9 mouse cellular contexts compared by ENCODE assay signal in the genomic region with DNA sequence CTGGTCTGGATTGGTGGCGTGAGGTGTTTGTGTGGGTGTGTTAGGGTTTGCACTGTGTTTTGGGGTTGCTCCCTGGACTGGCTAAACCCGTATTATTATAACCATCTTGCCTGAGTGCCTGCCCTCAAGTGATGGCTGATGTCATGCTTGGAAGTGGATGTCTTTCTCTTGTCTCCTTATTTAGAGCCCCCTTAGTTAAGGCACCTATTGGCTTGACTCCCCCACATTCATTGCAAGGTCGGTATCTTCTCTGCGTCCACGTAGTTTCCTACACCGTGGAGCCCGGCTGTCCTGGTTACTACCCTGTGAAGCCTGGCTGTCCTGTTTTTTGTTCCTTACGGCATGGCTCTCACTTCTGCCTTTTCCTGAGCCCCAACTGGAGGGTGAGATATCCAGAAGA. TPM values are rescaled to one million over a fixed set of nuclear protein-coding genes. Genes with fewer than 3 reads are reported as not detected.
DNase-seq lines count a peak whose midpoint lies in the region; ATAC-seq and TF ChIP-seq lines count a peak whose summit lies in the region.
"Had no signal": no experiment of that assay in that cellular context is flagged by ENCODE, and none has a peak within 500 bp of the region (broad histone marks: within the 10 kb centered on the region; RNA-seq: fewer than 3 reads in every experiment).

No protein-coding gene starts in this region.

- H3K27me3 ChIP-seq in kidney, adult 2 months (replicated peaks; ENCODE audit: control insufficient read depth, insufficient read depth, low read length): no peaks in the 10 kb centered on the region
- H3K27me3 ChIP-seq in hindbrain, embryonic 11.5 days (ENCODE audit: control insufficient read depth, insufficient read depth, low read length): no peaks in the 10 kb centered on the region
- no peaks in the 10 kb centered on the region for H3K27me3 ChIP-seq in midbrain, embryonic 11.5 days (ENCODE audit: control insufficient read depth, insufficient read depth, low read length)

- no peak for DNase-seq in kidney, adult 2 months
- DNase-seq in kidney, adult 9 months: no peak
- no peak for DNase-seq in hindbrain, embryonic 11.5 days (ENCODE audit: low spot score)
- no peak for DNase-seq in midbrain, embryonic 11.5 days (ENCODE audit: low spot score, missing footprints)
- no peak for DNase-seq in right cerebral cortex, postnatal 14 days
- DNase-seq in embryo, embryonic 11 days: no peak
- DNase-seq in layer of hippocampus, postnatal 25 days (ENCODE audit: extremely low spot score in 1 of 2, low spot score in 1 of 2): no peak
- DNase-seq: gastrocnemius, postnatal 14 days had no signal

- H3K4me3 ChIP-seq in kidney, adult 2 months (ENCODE audit: insufficient read depth, low read depth, low read length): peak overlapping the region; percentile 99
- H3K4me3 ChIP-seq in bone marrow macrophage, adult 2 months (ENCODE audit: insufficient read depth, low read length): peak overlapping the region; percentile 88
- H3K4me3 ChIP-seq in hindbrain, embryonic 11.5 days (ENCODE audit: low read depth, low read length): peak overlapping the region; percentile 99
- H3K4me3 ChIP-seq in midbrain, embryonic 11.5 days (ENCODE audit: low read depth, low read length): peak overlapping the region; percentile 62

- no peak for TF ChIP-seq CTCF in kidney, adult 2 months (conservative IDR thresholded peaks at IDR 0.05; ENCODE audit: insufficient read depth, insufficient read length, low read depth, low read length)
- TF ChIP-seq CTCF in bone marrow macrophage, adult 2 months (IDR thresholded peaks at IDR 0.05; ENCODE audit: low read depth, low read length): no peak

- H3K4me1 ChIP-seq in kidney, adult 2 months (ENCODE audit: control insufficient read depth, insufficient read depth, low read length): peaks cover 23% of the 10 kb centered on the region
- H3K4me1 ChIP-seq in bone marrow macrophage, adult 2 months (ENCODE audit: control insufficient read depth, insufficient read depth, low read length): peaks cover 22% of the 10 kb centered on the region
- H3K4me1 ChIP-seq in hindbrain, embryonic 11.5 days (replicated peaks; ENCODE audit: control insufficient read depth, insufficient read depth, low read length): peaks cover 19% of the 10 kb centered on the region
- peaks cover 29% of the 10 kb centered on the region for H3K4me1 ChIP-seq in midbrain, embryonic 11.5 days (ENCODE audit: control insufficient read depth, insufficient read depth, low read length)

- TF ChIP-seq POLR2A in kidney, adult 2 months (IDR thresholded peaks at IDR 0.05; ENCODE audit: low read depth, low read length): no peak
- no peak for TF ChIP-seq POLR2A in bone marrow macrophage, adult 2 months (IDR thresholded peaks at IDR 0.05; ENCODE audit: borderline replicate concordance, low read depth, low read length)

- H3K4me2 ChIP-seq in hindbrain, embryonic 11.5 days (replicated peaks; ENCODE audit: low read depth, low read length): peak overlapping the region; percentile 81
- H3K4me2 ChIP-seq in midbrain, embryonic 11.5 days: peak overlapping the region; percentile 97

- ATAC-seq in hindbrain, embryonic 11.5 days (ENCODE audit: low FRiP score): no peak
- no peak for ATAC-seq in midbrain, embryonic 11.5 days (ENCODE audit: low FRiP score)

- H3K36me3 ChIP-seq in kidney, adult 2 months (ENCODE audit: control insufficient read depth, insufficient read depth, low read length): peaks cover 13% of the 10 kb centered on the region
- peaks cover 22% of the 10 kb centered on the region for H3K36me3 ChIP-seq in hindbrain, embryonic 11.5 days (ENCODE audit: control insufficient read depth, insufficient read depth, low read length)
- peaks cover 28% of the 10 kb centered on the region for H3K36me3 ChIP-seq in midbrain, embryonic 11.5 days (ENCODE audit: control insufficient read depth, insufficient read depth, low read length)

- 23% methylated on average over 8 of the region's 8 CpGs for WGBS in kidney, adult 2 months
- 65% methylated on average over 8 of the region's 8 CpGs for WGBS in hindbrain, embryonic 11.5 days
- WGBS in midbrain, embryonic 11.5 days: 61% methylated on average over 8 of the region's 8 CpGs

- H3K27ac ChIP-seq in kidney, adult 2 months (ENCODE audit: insufficient read depth, low read depth, low read length): no peak overlapping the region
- peak overlapping the region; percentile 24 for H3K27ac ChIP-seq in bone marrow macrophage, adult 2 months (ENCODE audit: insufficient read depth, low read depth, low read length)
- H3K27ac ChIP-seq in hindbrain, embryonic 11.5 days (ENCODE audit: low read depth, low read length): peak overlapping the region; percentile 49; the same call in 1 of the 2 replicates
- no peak overlapping the region for H3K27ac ChIP-seq in midbrain, embryonic 11.5 days (ENCODE audit: low read depth, low read length)

- no peaks in the 10 kb centered on the region for H3K9me3 ChIP-seq in hindbrain, embryonic 11.5 days (ENCODE audit: control insufficient read depth, low read length)
- H3K9me3 ChIP-seq in midbrain, embryonic 11.5 days (ENCODE audit: control insufficient read depth, low read length): no peaks in the 10 kb centered on the region

- peak overlapping the region; percentile 95 for H3K9ac ChIP-seq in hindbrain, embryonic 11.5 days (ENCODE audit: low read depth, low read length)
- H3K9ac ChIP-seq in midbrain, embryonic 11.5 days (ENCODE audit: low read length): peak overlapping the region; percentile 94

RNA-seq across cellular contexts. Expression of gene Chd4, which starts 2.2 kb away (rescaled TPM):
- polyA plus RNA-seq in kidney, adult 2 months (2012; rRNA removed): 43.6 and 57.7 TPM in 2 replicates
- 122 and 144 TPM in 2 replicates for polyA plus RNA-seq in bone marrow macrophage, adult 2 months (2012; ENCODE audit: insufficient read depth, insufficient read length, missing spikeins)
- 105 and 130 TPM in 2 replicates for polyA plus RNA-seq in hindbrain, embryonic 11.5 days (2014; fragmentation: Nextera tagmentation; extraction: Ambion mirVana)
- polyA plus RNA-seq in midbrain, embryonic 11.5 days (2014; fragmentation: Nextera tagmentation; extraction: Ambion mirVana): 96.9 and 99.3 TPM in 2 replicates
- total RNA-seq in layer of hippocampus, postnatal 25 days (2021): 100 to 1,000 TPM; 153 to 194 TPM

RNA-seq across cellular contexts. Expression of gene Lpar5, which starts 30.2 kb away (rescaled TPM):
- polyA plus RNA-seq in kidney, adult 2 months (2012; rRNA removed): 2.9 and 3.5 TPM in 2 replicates
- 33.2 and 43.3 TPM in 2 replicates for polyA plus RNA-seq in bone marrow macrophage, adult 2 months (2012; ENCODE audit: insufficient read depth, insufficient read length, missing spikeins)
- 0.21 TPM in 1 of 2 replicates, not detected in the other for polyA plus RNA-seq in hindbrain, embryonic 11.5 days (2014; fragmentation: Nextera tagmentation; extraction: Ambion mirVana)
- polyA plus RNA-seq in midbrain, embryonic 11.5 days (2014; fragmentation: Nextera tagmentation; extraction: Ambion mirVana): 0.11 TPM in 1 of 2 replicates, not detected in the other
- under 1 TPM; 0.35 to 0.96 TPM for total RNA-seq in layer of hippocampus, postnatal 25 days (2021)

RNA-seq across cellular contexts. Expression of gene Nop2, which starts 33.8 kb away (rescaled TPM):
- 15.5 and 16.5 TPM in 2 replicates for polyA plus RNA-seq in kidney, adult 2 months (2012; rRNA removed)
- 10.7 and 11.4 TPM in 2 replicates for polyA plus RNA-seq in bone marrow macrophage, adult 2 months (2012; ENCODE audit: insufficient read depth, insufficient read length, missing spikeins)
- polyA plus RNA-seq in hindbrain, embryonic 11.5 days (2014; fragmentation: Nextera tagmentation; extraction: Ambion mirVana): 45.3 and 58.8 TPM in 2 replicates
- polyA plus RNA-seq in midbrain, embryonic 11.5 days (2014; fragmentation: Nextera tagmentation; extraction: Ambion mirVana): 55.1 and 58.4 TPM in 2 replicates
- total RNA-seq in layer of hippocampus, postnatal 25 days (2021): 10 to 100 TPM; 29.5 TPM

RNA-seq across cellular contexts. Expression of gene Iffo1, which starts 47.1 kb away (rescaled TPM):
- 35.0 and 36.4 TPM in 2 replicates for polyA plus RNA-seq in kidney, adult 2 months (2012; rRNA removed)
- 51.8 and 57.0 TPM in 2 replicates for polyA plus RNA-seq in bone marrow macrophage, adult 2 months (2012; ENCODE audit: insufficient read depth, insufficient read length, missing spikeins)
- polyA plus RNA-seq in hindbrain, embryonic 11.5 days (2014; fragmentation: Nextera tagmentation; extraction: Ambion mirVana): 10.3 and 10.4 TPM in 2 replicates
- polyA plus RNA-seq in midbrain, embryonic 11.5 days (2014; fragmentation: Nextera tagmentation; extraction: Ambion mirVana): 8.4 and 8.6 TPM in 2 replicates
- 10 to 100 TPM; 63.4 to 77.7 TPM for total RNA-seq in layer of hippocampus, postnatal 25 days (2021)

RNA-seq across cellular contexts. Expression of gene Acrbp, which starts 48.5 kb away (rescaled TPM):
- 14.3 and 18.9 TPM in 2 replicates for polyA plus RNA-seq in kidney, adult 2 months (2012; rRNA removed)
- 28.7 and 29.3 TPM in 2 replicates for polyA plus RNA-seq in bone marrow macrophage, adult 2 months (2012; ENCODE audit: insufficient read depth, insufficient read length, missing spikeins)
- polyA plus RNA-seq in hindbrain, embryonic 11.5 days (2014; fragmentation: Nextera tagmentation; extraction: Ambion mirVana): 10.7 and 12.2 TPM in 2 replicates
- polyA plus RNA-seq in midbrain, embryonic 11.5 days (2014; fragmentation: Nextera tagmentation; extraction: Ambion mirVana): 9.2 and 10.8 TPM in 2 replicates
- 10 to 100 TPM in 1 of 2 experiments, 1 to 10 TPM in 1; 8.2 to 12.4 TPM for total RNA-seq in layer of hippocampus, postnatal 25 days (2021)

Comparison
In these comparisons a context has a peak if more than half of its experiments do, and no peak if none do; other contexts are left out.
1. H3K27ac ChIP-seq: peak in bone marrow macrophage, adult 2 months (single experiment) and hindbrain, embryonic 11.5 days (single experiment); none in kidney, adult 2 months (single experiment) and midbrain, embryonic 11.5 days (single experiment).
2. Peak in every context shown above with its lines, with median percentiles within 50 percentile points of each other: H3K4me3 ChIP-seq.